Mouse (Mus musculus) fat pad, adult 2 months (tissue): Measurements from ENCODE around the gene Hsf2.
"Not testable (repeated sequence)": the region's sequence is repeated elsewhere in the genome, so short reads cannot be mapped to it uniquely, and the experiment has no call there.

Experiments
- DNase-seq: peaks from one replicate; pipeline ENCODE4 v3.0.0-alpha.2; 2011; ENCODE audit warnings: low read depth, low spot score; ENCODE audit errors: extremely low read depth

Gene Hsf2

GRCm38 (mm10) chr10:57485908-57486541 lies at the start of gene Hsf2:
Hsf2 (plus strand) TSS chr10:57486385.
- DNase-seq: peak; percentile 34

- DNase-seq: no peak
These were observed 48.3 kb upstream of the Hsf2 start for GRCm38 (mm10) chr10:57437898-57438297.

- no peak for DNase-seq
These were observed 45.1 kb upstream of the Hsf2 start for GRCm38 (mm10) chr10:57441049-57441448.

GRCm38 (mm10) chr10:57444392-57444791 lies 41.8 kb upstream of the Hsf2 start:
- no peak for DNase-seq

- DNase-seq: no peak
These were observed 40.5 kb upstream of the Hsf2 start for GRCm38 (mm10) chr10:57445655-57446054.

GRCm38 (mm10) chr10:57447657-57448050 lies 38.5 kb upstream of the Hsf2 start:
- no peak for DNase-seq

GRCm38 (mm10) chr10:57448051-57448716 lies 38.0 kb upstream of the Hsf2 start:
- DNase-seq: no peak

- not testable (repeated sequence) for DNase-seq
These were observed 22.9 kb upstream of the Hsf2 start for GRCm38 (mm10) chr10:57463298-57463697.

- no peak for DNase-seq
These were observed 20.4 kb upstream of the Hsf2 start for GRCm38 (mm10) chr10:57465768-57466167.

- DNase-seq: no peak
These were observed 8.9 kb upstream of the Hsf2 start for GRCm38 (mm10) chr10:57477121-57477843.

- no peak for DNase-seq
These were observed 4.5 kb upstream of the Hsf2 start for GRCm38 (mm10) chr10:57481717-57482116.

- no peak for DNase-seq
These were observed 1.4 kb upstream of the Hsf2 start for GRCm38 (mm10) chr10:57484741-57485140.

GRCm38 (mm10) chr10:57486542-57487071 lies 422 bp downstream of the Hsf2 start:
- DNase-seq: no peak

- no peak for DNase-seq
These were observed 1.0 kb downstream of the Hsf2 start for GRCm38 (mm10) chr10:57487201-57487600.

GRCm38 (mm10) chr10:57488591-57488990 lies 2.4 kb downstream of the Hsf2 start:
- DNase-seq: no peak

GRCm38 (mm10) chr10:57492050-57492449 lies 5.9 kb downstream of the Hsf2 start:
- DNase-seq: peak; percentile 75

- DNase-seq: no peak
These were observed 13.4 kb downstream of the Hsf2 start for GRCm38 (mm10) chr10:57499414-57500156.

GRCm38 (mm10) chr10:57514616-57515015 lies 28.4 kb downstream of the Hsf2 start:
- no peak for DNase-seq

GRCm38 (mm10) chr10:57515278-57515677 lies 29.1 kb downstream of the Hsf2 start:
- DNase-seq: peak; percentile 47

GRCm38 (mm10) chr10:57526469-57526868 lies 40.3 kb downstream of the Hsf2 start:
- no peak for DNase-seq

GRCm38 (mm10) chr10:57531076-57531475 lies 44.9 kb downstream of the Hsf2 start:
- DNase-seq: no peak
